Mouse (Mus musculus) 3T3-L1 (cell line): Measurements from ENCODE around the gene Wdr20.
"Not testable (repeated sequence)": the region's sequence is repeated elsewhere in the genome, so short reads cannot be mapped to it uniquely, and the experiment has no call there.

ENCODE experiments used
- DNase-seq: peaks from one replicate; pipeline ENCODE4 v3.0.0-alpha.2; 2015; ENCODE audit warnings: low read depth, low spot score

Wdr20 gene

DNA sequence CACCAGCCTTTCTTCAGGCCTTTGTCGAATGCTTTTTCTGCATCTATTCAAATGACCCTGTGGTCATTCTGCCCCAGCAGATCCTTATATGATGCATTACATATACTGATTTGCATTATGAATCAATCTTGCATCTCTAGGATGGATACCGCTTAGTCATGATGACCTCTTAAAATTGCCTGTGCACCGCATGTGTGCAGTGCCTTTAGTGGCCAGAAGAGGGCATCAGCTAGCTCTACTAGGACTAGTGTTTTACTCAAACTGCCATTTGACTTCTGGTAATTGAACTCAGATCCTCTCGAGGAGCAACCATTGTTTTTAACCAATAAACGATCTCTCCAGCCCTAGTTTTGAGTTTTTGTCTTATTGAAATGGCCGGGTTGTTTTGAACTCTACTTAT, 24.0 kb upstream of the Wdr20 start:
- no peak for DNase-seq

DNA sequence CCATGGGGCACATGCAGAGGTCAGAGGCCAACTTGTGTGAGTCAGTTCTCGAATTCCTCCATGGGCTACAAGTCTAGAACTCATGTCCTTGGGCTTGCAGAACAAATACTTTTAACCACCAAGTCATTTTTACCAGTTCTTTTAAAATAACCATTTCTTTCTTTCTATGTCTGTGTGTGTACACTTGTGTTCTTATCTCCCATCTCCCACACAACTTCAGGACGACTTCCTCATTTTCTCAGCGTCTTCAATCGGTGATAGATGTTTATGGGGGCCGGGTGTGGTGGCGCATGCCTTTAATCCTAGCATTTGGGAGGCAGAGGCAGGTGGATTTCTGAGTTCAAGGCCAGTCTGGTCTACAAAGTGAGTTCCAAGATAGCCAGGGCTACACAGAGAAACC, 23.5 kb upstream of the Wdr20 start:
- no peak for DNase-seq

GRCm38 (mm10) chr12:110716004-110716403, 21.7 kb upstream of the Wdr20 start:
- DNase-seq, result no peak

GRCm38 (mm10) chr12:110725051-110725450, 12.7 kb upstream of the Wdr20 start:
- DNase-seq, result no peak

DNA sequence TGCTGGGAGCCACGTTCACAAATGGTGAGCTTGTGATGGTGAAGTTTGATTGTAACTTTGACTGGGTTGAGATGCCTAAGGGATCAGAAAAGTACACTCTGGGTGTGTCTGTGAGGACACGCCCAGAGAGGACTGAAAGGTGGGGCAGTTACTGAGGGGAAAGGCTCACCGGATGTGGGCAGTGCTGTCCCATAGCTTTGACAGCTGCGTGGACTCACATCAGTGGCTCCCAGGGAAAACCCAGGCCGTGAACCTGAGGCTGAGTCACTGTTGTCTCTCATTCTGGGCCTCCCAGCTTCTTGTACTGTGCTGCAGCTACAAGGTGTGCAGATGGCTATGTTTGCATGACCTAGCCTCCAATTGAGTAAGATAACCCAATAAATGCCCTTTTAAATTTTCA, 12.3 kb upstream of the Wdr20 start:
- peak; percentile 50 for DNase-seq

- DNase-seq, result no peak
Observed at GRCm38 (mm10) chr12:110726428-110726827, 11.3 kb upstream of the Wdr20 start.

DNA sequence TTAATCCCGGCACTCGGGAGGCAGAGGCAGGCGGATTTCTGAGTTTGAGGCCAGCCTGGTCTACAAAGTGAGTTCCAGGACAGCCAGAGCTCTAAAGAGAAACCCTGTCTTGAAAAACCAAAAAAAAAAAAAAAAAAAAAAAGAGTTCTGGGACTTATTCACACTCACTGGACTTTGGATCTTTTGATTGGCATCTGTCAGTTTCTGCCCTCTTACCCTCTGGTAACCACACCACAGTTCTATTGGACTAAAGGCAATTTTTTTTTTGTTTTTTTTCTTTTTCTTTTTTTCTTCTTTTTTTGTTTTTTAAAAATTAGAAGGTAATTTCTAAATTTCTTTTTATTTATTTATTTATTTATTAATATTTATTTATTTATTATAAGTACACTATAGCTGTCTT, 4.5 kb upstream of the Wdr20 start:
- DNase-seq, result not testable (repeated sequence)

DNA sequence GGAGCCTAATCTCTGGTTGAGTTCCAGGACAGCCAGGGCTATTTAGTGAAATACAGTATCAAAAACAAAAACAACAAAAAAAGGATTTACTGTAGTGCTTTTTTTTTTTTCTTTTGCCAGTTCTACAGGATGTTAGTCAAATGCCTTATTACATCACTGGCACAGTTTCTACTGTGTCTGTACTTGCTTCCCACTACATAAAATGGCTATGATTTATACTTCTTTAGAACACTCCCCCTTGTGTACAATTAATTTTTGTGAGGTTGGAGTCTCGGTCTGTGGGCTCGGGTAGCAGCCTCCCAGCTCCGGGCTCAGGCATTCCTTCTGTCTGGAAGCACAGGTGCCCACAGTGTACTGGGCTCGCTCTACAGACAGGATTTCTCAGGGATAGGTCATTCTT, 1.1 kb upstream of the Wdr20 start:
- peak; percentile 67 for DNase-seq

- peak; percentile 19 for DNase-seq
Observed at GRCm38 (mm10) chr12:110738158-110738921, 596 bp downstream of the Wdr20 start.

DNA sequence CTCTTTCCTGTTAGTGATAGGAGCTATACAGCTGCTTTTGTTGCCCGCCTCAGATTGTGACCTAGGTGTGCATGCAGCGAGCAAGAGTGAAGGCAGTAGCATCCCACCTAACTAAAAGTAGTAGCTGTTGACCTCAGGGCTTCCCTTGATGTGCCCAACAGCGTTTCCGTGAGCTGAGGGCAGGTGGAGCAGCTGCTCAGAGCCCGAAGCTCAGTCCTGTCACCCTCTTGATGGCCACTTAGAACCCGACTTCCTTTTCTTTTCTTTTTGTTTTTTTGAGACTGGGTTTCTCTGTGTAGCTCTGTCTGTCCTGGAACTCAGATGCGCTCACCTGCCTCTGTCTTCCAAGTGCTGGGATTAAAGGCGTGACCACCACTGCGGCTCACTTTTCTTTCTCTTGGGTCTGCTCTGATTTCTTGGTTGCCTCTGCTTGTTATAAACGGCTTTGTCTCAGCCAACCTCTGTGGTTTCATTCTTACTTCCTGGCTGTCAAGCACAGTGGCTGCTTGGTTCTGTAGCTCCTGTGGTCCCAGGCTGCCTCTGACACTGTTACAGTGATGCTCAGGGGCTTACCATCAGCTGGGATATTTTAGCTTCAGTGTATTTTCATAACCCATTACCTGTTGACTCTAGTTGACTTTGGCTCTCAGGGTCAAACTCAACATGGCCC, 13.2 kb downstream of the Wdr20 start:
- DNase-seq, result no peak

DNA sequence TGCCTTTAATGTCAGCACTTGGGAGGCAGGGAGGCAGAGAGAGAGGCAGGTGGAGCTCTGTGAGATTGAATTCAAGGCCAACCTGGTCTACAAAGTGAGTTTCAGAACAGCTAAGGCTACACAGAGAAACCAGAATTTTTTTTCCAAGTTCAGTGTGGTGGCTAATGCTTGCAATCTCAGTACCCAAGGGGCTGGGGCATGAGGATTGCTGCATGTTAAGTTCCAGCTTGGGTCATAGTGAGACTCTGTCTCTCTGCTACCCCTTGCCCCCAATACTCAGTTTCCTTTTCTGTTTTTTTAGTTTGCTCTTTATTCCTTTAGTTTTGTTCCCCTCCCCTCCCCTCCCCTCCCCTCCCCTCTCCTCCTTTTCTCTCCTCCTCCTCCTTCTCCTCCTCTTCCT, 15.0 kb downstream of the Wdr20 start:
- DNase-seq, result no peak

GRCm38 (mm10) chr12:110753976-110754375, 16.2 kb downstream of the Wdr20 start:
- no peak for DNase-seq

DNA sequence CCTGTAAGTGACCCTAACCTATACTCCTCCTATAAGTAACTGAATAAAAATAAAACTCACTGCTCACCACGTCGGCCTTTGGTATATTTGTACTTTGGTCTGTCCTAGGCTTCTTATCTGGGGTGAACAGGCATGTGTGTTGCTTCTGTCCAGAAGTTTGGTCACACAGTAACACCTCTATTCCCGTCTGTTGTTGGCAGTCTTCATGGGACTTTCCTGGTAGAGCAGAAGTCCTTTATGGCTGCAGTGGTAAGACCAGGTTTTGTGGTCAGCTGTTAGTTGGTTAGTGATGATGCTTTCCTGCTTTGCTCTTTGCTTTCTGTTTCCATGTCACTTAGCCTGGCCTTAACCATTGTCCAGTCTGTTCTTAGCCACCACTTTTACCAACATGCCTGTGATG, 19.4 kb downstream of the Wdr20 start:
- DNase-seq, result no peak

GRCm38 (mm10) chr12:110758932-110759331, 21.2 kb downstream of the Wdr20 start:
- no peak for DNase-seq

- no peak for DNase-seq
Observed at GRCm38 (mm10) chr12:110762321-110762720, 24.6 kb downstream of the Wdr20 start.

DNA sequence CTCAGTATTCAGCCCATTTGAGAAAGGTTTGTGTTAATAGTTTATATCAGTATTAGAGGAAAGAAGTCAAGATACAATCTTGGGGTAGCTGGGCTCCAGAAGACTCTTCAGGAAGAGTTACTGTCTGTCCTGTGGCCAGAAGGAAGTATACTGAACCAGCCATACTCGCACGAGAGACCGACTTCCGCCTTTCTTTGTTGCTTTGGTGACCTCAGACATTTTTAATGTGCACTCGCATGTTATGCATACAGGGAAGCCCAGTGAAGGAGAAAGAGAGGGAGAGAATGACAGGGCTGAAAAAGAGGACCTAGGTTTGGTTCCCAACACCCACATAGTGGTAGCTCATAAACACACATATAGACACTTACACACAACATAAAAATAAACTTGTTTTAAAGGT, 26.8 kb downstream of the Wdr20 start:
- no peak for DNase-seq

DNA sequence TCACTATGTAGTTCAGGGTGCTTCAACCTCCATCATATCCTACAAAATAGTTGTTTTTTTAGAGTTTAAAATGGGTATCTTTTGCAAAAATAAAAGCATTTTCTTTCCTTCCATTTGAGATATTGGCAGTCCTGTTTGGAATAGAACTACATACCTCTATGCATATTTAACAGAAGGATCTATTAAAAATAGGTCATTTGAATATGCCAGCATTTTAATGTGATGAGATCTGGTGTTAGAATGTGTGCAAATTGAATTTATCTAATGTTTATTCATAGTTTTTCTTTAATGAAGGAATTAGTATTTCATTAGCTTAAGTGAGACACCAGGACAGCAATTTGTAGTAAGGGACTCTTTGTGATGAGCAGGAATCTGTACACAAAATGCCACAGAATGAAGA, 30.8 kb downstream of the Wdr20 start:
- DNase-seq, result no peak

DNA sequence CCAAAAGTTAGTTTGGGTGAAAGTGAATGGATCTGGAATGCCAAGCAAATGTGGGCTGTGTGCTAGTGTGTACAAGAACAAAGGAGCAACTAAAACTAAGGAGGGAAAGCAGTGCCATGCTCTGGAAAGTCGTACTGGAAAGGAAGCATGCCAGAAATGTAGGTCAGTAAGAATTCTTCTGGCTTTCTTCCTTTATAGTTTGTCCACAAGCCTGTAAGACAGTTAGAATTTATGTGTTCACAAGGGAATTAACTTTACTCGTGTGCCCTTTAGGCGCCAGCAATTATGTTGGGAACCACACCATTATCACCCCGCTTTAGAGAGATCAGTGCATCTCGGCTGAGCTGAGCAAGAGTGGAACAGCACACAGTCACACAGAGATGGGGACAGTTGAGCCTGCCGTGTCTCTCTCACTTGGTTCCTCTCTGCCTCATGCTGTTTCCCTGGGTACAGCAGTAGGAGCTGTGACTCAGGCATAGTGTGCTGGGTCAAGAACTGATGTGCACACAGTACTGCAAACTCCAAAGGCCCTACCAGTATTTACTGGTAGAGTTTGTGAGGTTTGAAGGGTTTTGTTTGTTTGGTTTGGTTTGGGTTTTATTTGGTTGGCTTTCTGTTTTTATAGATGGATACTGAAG, 32.0 kb downstream of the Wdr20 start:
- DNase-seq, result peak; percentile 13

DNA sequence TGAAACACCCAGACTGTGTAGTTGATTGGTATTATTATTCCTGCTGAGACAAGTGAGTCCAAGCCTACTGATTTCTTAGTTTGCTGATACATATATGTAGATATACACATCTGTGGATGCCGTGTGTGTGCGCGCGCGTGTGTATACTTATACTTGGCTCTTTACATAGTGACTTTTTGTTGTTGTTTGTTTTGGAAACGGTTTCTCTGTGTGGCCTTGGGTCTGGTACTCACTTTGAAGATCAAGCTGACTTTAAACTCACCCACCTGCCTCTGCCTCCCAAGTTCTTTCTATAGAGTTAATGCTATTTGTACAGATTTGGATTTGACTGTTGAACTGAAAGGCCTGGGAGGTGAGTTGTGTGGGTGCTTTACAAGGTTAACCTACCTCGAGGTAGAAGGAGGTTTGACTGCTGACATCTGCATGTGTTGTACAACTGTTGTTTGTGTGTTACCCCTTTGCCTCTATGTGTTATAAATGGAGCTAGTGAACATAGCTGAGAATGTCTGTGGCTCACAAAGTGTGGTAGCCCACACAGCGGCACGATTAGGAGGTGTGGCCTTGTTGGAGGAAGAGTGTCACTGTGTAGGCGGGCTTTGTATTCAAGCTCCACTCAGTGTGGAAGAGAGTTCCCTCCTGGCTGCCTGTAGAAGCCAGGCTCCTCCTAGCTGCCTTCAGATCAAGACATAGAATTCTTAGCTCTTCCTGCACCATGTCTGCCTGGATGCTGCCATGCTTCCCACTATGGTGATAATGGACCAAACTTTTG, 32.9 kb downstream of the Wdr20 start:
- no peak for DNase-seq

DNA sequence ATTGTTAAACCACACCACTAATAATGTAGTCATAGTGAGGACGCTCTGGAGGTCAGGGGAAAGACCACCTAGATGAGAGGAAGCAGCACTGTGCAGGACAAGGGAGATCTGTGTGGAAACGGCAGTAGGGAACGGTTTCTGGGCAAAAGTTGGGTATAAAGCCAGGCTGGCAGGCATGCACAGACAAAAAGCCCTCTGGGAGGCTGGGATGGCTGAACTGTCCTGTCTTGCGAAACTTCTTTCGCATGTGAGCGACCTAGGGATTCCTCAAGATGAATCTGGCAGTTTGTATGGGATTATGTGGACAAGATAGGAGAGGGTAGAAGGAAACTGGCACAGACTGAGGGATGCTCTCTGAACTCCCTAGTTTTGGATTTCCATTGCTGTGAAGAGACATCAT, 34.2 kb downstream of the Wdr20 start:
- no peak for DNase-seq

DNA sequence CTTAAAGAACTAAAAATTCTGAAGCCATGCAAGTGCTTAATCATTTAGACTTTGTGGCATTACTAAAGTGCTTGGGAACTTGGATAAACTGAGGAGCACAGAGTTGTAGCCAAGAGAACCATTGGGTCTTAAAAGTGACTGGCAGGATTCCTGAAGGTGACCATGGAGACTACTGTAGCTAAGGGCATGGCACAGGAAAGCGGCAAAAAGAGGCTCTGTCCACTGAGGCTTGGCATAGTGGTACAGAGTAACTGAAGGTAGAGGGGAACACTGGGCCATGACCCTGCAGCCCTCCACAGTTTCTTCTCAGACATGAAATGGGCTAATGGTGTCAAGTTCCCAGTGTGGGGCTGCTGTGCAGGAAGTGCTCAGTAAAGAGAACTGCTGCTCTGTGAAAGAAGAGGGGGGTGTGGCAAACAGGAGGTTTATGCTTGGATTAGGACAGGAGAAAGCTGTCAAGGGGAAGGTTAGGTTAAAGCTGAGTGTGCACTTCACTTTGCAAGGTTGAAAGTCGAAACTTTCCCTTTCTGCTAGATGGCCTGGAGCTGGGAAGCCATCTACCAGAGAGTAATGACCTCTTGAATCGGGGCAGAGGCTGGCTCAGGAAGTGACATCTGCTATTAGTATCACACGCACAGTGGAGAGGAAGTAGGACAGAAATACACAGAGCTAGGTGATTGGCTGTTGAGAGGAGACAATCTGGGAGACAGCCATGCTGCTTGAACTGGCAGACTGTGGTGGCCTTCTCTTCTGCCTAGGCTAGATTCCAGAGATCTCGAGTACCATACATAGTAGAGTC, 38.1 kb downstream of the Wdr20 start:
- peak; percentile 11 for DNase-seq
